Mouse (Mus musculus): Measurements from ENCODE around the gene P3h4.

P3h4 gene

DNA sequence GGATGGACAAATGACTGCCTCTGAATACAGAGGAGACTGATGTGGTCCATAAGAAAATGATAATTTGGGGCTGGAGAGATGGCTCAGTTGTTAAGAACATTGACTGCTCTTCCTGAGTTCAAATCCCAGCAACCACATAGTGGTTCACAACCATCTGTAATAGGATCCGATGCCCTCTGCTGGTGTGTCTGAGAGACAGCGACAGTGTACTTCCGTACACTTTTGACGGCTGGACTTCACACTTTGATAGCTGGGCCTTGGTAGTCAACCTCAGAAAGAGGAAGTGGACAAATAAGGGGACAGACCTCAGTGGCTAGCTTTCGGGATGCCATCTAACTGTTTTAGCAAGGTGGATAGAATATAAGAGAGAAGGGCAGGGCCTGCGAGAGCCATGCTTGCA is 54.5 kb downstream of the P3h4 start:
- DNase-seq (ENCODE audit: low read depth): no peak

All from induced T-regulatory cell, adult 2 months (primary cell).